Mouse (Mus musculus) liver, embryonic 14.5 days (tissue): Measurements from ENCODE around the gene Ankrd37.

Experiments
- CTCF ChIP-seq: IDR thresholded peaks from 2 replicates; pipeline ENCODE4 v1.5.1; 2016; ENCODE audit warnings: antibody characterized with exemption, low read depth, control low read depth
- EP300 ChIP-seq: IDR thresholded peaks from 2 replicates; pipeline ENCODE4 v1.6.1; 2016; ENCODE audit warnings: antibody characterized with exemption, low read depth

- TF ChIP-seq CTCF, result no peak
- TF ChIP-seq EP300, result no peak
These were observed 29.6 kb downstream of the Ankrd37 start for GRCm38 (mm10) chr8:45975837-45976468.
